Mouse (Mus musculus): Measurements from ENCODE around the gene Sh3d21.

Sh3d21 gene

GRCm38 (mm10) chr4:126109613-126110373, 53.5 kb downstream of the Sh3d21 start:
- TF ChIP-seq GATA4 (IDR thresholded peaks at IDR 0.05; ENCODE audit: insufficient replicate concordance, low read length), result no peak

- no peak for TF ChIP-seq GATA4 (IDR thresholded peaks at IDR 0.05; ENCODE audit: insufficient replicate concordance, low read length)
Measured at GRCm38 (mm10) chr4:126108061-126108740, 55.1 kb downstream of the Sh3d21 start.

GRCm38 (mm10) chr4:126105131-126105783, 58.0 kb downstream of the Sh3d21 start:
- TF ChIP-seq GATA4 (IDR thresholded peaks at IDR 0.05; ENCODE audit: insufficient replicate concordance, low read length), result no peak

- TF ChIP-seq GATA4 (IDR thresholded peaks at IDR 0.05; ENCODE audit: insufficient replicate concordance, low read length), result no peak
Measured at GRCm38 (mm10) chr4:126104261-126105075, 58.8 kb downstream of the Sh3d21 start.

GRCm38 (mm10) chr4:126103590-126104068, 59.7 kb downstream of the Sh3d21 start, which contains the start of gene Stk40:
Stk40 (plus strand) TSS chr4:126103957.
- peak; percentile 98; the same call in 1 of the 2 replicates for TF ChIP-seq GATA4 (IDR thresholded peaks at IDR 0.05; ENCODE audit: insufficient replicate concordance, low read length)

- TF ChIP-seq GATA4 (IDR thresholded peaks at IDR 0.05; ENCODE audit: insufficient replicate concordance, low read length), result no peak
Measured at GRCm38 (mm10) chr4:126103057-126103581, 60.2 kb downstream of the Sh3d21 start.

GRCm38 (mm10) chr4:126102061-126102841, 61.0 kb downstream of the Sh3d21 start:
- TF ChIP-seq GATA4 (IDR thresholded peaks at IDR 0.05; ENCODE audit: insufficient replicate concordance, low read length), result no peak

- no peak for TF ChIP-seq GATA4 (IDR thresholded peaks at IDR 0.05; ENCODE audit: insufficient replicate concordance, low read length)
Measured at GRCm38 (mm10) chr4:126100764-126101163, 62.5 kb downstream of the Sh3d21 start.

Data from liver, adult (tissue).